Mouse (Mus musculus) embryonic facial prominence, embryonic 13.5 days (tissue): ENCODE data around the gene Kif2c. TPM values are rescaled to one million over a fixed set of nuclear protein-coding genes. Genes with fewer than 3 reads are reported as not detected.

Experiments used
- ATAC-seq: fragments of 200-750 bp; cut with Nextera tagmentation; 2 replicates; pipeline ENCODE4 v1.8.0; 2017; ENCODE audit warnings: low read depth; ENCODE audit not compliant: insufficient number of reproducible peaks, insufficient read depth, low FRiP score, low TSS enrichment
- H3K27ac ChIP-seq: fragments of 300-500 bp; sonication (generic); 2 replicates; pipeline ENCODE4 v1.5.1; 2015; ENCODE audit warnings: moderate library complexity, mild to moderate bottlenecking, inconsistent platforms
- H3K27me3 ChIP-seq: fragments of 300-500 bp; sonication (generic); 2 replicates; pipeline ENCODE4 v1.6.1; 2015; ENCODE audit warnings: mild to moderate bottlenecking, inconsistent platforms
- H3K36me3 ChIP-seq: fragments of 300-500 bp; sonication (generic); 2 replicates; pipeline ENCODE4 v1.6.1; 2015; ENCODE audit warnings: mild to moderate bottlenecking, inconsistent platforms
- H3K4me1 ChIP-seq: fragments of 300-500 bp; sonication (generic); 2 replicates; pipeline ENCODE4 v1.6.1; 2015; ENCODE audit warnings: inconsistent platforms
- H3K4me2 ChIP-seq: fragments of 300-500 bp; sonication (generic); 2 replicates; pipeline ENCODE4 v1.6.1; 2015; ENCODE audit warnings: moderate library complexity, mild to moderate bottlenecking, inconsistent platforms
- H3K4me3 ChIP-seq: fragments of 300-500 bp; sonication (generic); 2 replicates; pipeline ENCODE4 v1.5.1; 2015; ENCODE audit warnings: mild to moderate bottlenecking, inconsistent platforms
- H3K9ac ChIP-seq: fragments of 300-500 bp; sonication (generic); 2 replicates; pipeline ENCODE4 v1.6.1; 2015; ENCODE audit warnings: mild to moderate bottlenecking, inconsistent platforms
- H3K9me3 ChIP-seq: fragments of 300-500 bp; sonication (generic); 2 replicates; pipeline ENCODE4 v1.6.1; 2016; ENCODE audit warnings: inconsistent platforms
- WGBS: fragments of 180-500 bp; shearing (Covaris S2); methylation state at CpG from one replicate; pipeline ENCODE4 v1.1.7; 2015; ENCODE audit warnings: mixed read lengths; 5-methylcytosine and 5-hydroxymethylcytosine counted together
- polyA plus RNA-seq: library from polyadenylated mRNA; unstranded; fragments of >200 nt; fragmentation: Nextera tagmentation; extraction: Ambion mirVana; gene quantifications from 2 replicates; pipeline ENCODE4 v1.2.1, GENCODE M21; 2015

Gene Kif2c
- polyA plus RNA-seq, 1 experiment from 2014 or later, result 73.4 TPM

GRCm38 (mm10) chr4:117148047-117148713, 34.3 kb downstream of the Kif2c start:
- Histone ChIP-seq H3K9ac (no peak overlapping the region), H3K9me3 (no peaks in the 10 kb centered on the region), H3K4me1 (peaks cover 3% of the 10 kb centered on the region; the same call in 1 of the 2 replicates), H3K4me2 (no peak overlapping the region), H3K27me3 (no peaks in the 10 kb centered on the region), H3K36me3 (peaks cover 43% of the 10 kb centered on the region), H3K27ac (no peak overlapping the region), H3K4me3 (no peak overlapping the region)
- ATAC-seq, result no peak
- WGBS, result 85% methylated on average over 18 of the region's 18 CpGs

GRCm38 (mm10) chr4:117146176-117146575, 36.3 kb downstream of the Kif2c start:
- Histone ChIP-seq H3K9me3 (no peaks in the 10 kb centered on the region), H3K9ac (no peak overlapping the region), H3K27me3 (no peaks in the 10 kb centered on the region), H3K27ac (no peak overlapping the region), H3K4me1 (no peaks in the 10 kb centered on the region), H3K4me2 (no peak overlapping the region), H3K4me3 (no peak overlapping the region), H3K36me3 (peaks cover 25% of the 10 kb centered on the region)
- no peak for ATAC-seq
- WGBS, result 32% methylated on average over 15 of the region's 15 CpGs

DNA sequence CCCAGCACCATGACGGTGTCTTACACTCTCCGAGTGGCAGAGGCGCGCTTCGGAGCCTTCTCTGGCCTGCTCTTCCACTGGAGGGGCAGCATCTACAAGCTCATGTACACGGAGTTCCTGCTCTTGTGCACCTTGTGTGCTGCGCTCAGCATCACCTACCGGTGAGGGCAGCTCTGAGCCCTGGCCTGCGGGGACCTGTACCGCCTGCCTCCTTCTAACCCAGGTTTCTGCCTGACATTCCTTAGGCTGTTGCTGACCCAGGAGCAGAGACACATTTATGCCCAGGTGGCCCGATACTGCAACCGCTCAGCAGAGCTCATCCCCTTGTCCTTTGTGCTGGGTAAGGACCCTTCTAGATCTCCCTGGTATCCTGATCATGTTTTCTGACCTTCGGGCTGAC, 37.2 kb downstream of the Kif2c start:
- 95% methylated on average over 13 of the region's 13 CpGs for WGBS
- Histone ChIP-seq H3K4me2 (no peak overlapping the region), H3K9ac (no peak overlapping the region), H3K9me3 (no peaks in the 10 kb centered on the region), H3K4me1 (no peaks in the 10 kb centered on the region), H3K27me3 (no peaks in the 10 kb centered on the region), H3K36me3 (peaks cover 16% of the 10 kb centered on the region), H3K27ac (no peak overlapping the region), H3K4me3 (no peak overlapping the region)
- no peak for ATAC-seq

DNA sequence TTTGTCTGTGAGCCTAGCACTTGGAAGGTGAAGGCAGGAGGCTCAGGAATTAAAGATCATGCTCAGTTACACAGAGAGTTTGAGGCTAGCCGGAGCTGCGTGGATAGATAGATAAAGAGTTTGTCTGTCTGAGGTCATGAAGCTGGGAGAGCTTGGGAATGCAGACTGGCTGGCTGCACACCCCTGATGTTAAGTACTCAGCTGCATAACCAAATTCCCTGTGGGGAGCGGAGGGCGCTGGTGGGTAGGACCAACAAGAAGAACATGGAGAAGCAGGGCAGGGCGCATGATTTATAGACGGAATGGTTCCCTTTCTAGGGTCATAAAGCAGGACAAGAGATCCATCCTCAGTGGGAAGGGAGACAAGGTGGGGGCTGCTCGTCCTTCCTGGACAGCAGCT, 39.4 kb downstream of the Kif2c start:
- no peak for ATAC-seq
- 63% methylated on average over 7 of the region's 7 CpGs for WGBS
- no peak overlapping the region for H3K4me2 ChIP-seq

DNA sequence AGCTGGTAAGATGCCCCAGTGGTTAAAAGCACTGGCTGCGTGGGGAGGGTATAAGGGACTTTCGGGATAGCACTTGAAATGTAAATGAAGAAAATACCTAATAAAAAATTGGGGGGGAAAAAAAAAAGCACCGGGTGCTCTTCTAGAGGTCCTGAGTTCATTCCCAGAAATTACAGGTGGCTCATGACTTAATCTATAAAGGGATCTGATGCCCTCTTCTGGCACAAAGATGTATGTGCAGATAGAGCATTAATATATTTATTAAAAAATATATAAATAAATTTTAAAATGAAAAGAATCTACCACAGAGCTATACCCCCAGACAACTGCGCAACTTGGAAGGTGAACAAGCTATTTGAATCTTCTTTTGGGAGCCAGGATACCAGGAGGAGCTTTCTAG, 41.8 kb downstream of the Kif2c start:
- Histone ChIP-seq H3K27ac (no peak overlapping the region), H3K9ac (no peak overlapping the region), H3K4me2 (no peak overlapping the region), H3K4me1 (no peaks in the 10 kb centered on the region), H3K4me3 (no peak overlapping the region), H3K9me3 (no peaks in the 10 kb centered on the region), H3K27me3 (0 out of 2 replicates have a peak, but pooled peaks cover 3% of the 10 kb centered on the region), H3K36me3 (no peaks in the 10 kb centered on the region)
- WGBS, result 31% methylated on average over 4 of the region's 4 CpGs
- no peak for ATAC-seq

More for the DNA sequence above, 39.4 kb downstream of the Kif2c start:
- Histone ChIP-seq H3K36me3 (no peaks in the 10 kb centered on the region), H3K9ac (no peak overlapping the region), H3K27me3 (no peaks in the 10 kb centered on the region), H3K27ac (no peak overlapping the region), H3K9me3 (no peaks in the 10 kb centered on the region), H3K4me1 (no peaks in the 10 kb centered on the region), H3K4me3 (no peak overlapping the region)

DNA sequence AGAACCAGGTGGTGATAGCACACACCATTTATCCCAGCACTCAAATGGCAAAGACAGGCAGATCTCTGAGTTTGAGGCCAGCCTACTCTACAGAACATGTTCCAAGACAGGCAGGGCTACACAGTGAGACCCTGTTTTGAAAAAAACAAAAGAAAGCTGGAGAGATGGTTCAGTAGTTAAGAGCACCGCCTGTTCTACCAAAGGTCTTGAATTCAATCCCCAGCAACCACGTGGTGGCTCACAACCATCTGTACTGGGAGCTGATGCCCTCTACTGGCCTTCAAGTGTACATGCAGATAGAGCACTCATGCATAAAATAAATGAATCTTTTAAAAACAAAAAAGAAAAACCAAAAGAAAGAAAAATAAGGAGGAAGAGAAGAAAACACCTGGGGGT, 43.2 kb downstream of the Kif2c start:
- H3K4me2 ChIP-seq, result no peak overlapping the region
- H3K27ac ChIP-seq, result no peak overlapping the region
- H3K4me1 ChIP-seq, result peaks cover 2% of the 10 kb centered on the region
- H3K27me3 ChIP-seq, result peaks cover 3% of the 10 kb centered on the region; the same call in 1 of the 2 replicates
- ATAC-seq, result no peak
- H3K9ac ChIP-seq, result no peak overlapping the region
- WGBS, result 2% methylated on average over 2 of the region's 2 CpGs
- no peak overlapping the region for H3K4me3 ChIP-seq
- no peaks in the 10 kb centered on the region for H3K36me3 ChIP-seq
- no peaks in the 10 kb centered on the region for H3K9me3 ChIP-seq

DNA sequence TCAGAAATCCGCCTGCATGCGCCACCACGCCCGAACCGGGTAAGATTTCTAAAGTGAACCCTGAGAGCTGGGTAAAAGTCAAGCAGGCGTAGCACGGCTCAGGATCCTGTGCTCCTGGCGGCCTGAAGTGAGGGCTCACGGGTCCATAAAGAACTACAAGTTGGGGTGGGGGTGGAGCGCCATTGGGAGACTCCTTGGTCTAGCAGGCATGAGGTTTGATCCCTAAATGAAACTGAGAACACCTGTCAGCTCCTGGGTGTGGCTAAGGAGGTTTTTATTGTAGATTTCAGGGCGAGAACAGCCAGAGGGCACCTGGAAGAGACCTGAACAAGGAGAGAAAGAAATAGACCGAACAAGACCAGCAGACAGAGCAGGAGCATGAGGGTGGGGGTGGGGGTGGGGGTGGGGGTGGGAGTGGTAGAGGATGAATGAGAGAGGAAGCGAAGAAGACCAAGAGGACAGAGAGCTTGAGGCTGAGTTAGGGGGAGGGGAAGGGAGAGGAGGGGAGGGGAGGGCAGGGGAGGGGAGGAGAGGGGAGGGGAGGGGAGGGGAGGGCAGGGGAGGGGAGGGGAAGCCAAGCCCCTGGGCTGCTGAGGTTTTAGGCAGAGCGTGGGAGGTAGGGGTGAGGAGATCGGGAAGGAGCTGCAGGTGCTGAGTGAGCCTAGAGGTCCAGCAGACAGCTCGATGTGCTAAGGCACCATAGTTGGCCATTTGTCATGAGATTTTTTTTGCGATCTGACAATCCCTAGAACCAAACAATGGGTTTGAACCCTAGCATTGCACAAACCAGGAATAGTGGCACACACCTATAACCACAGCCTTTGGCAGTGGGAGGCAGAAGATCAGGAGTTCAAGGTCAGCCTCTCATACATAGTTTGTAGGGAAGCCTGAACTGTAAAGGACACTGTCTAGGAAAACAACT, 43.9 kb downstream of the Kif2c start:
- ATAC-seq, result no peak
- H3K4me3 ChIP-seq, result no peak overlapping the region
- H3K36me3 ChIP-seq, result no peaks in the 10 kb centered on the region
- H3K4me2 ChIP-seq, result no peak overlapping the region
- no peak overlapping the region for H3K27ac ChIP-seq
- peaks cover 3% of the 10 kb centered on the region; the same call in 1 of the 2 replicates for H3K27me3 ChIP-seq
- H3K4me1 ChIP-seq, result peaks cover 4% of the 10 kb centered on the region
- WGBS, result 63% methylated on average over 16 of the region's 17 CpGs
- no peaks in the 10 kb centered on the region for H3K9me3 ChIP-seq
- no peak overlapping the region for H3K9ac ChIP-seq

DNA sequence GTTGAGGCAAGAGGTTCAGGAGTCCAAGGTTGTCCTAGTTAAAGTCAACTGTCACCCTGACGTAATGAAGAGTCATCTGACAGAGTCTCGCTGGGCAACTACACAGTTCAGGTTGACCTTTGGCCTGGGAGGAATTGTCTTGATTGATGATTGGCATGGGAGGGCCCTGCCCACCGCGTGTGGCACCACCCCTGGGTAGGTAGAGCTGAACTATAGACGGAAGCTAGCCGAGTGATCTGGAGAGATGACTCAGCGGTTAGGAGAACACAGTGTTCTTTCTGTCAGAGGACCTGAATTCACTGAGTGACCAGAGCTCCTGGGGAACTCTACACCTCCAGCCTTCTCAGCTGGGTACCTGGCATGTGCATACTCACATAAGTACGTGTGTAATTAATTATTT, 46.4 kb downstream of the Kif2c start:
- Histone ChIP-seq H3K4me2 (no peak overlapping the region), H3K36me3 (no peaks in the 10 kb centered on the region), H3K9ac (no peak overlapping the region), H3K4me3 (no peak overlapping the region), H3K27me3 (peaks cover 27% of the 10 kb centered on the region), H3K27ac (no peak overlapping the region), H3K4me1 (peaks cover 15% of the 10 kb centered on the region), H3K9me3 (no peaks in the 10 kb centered on the region)
- no peak for ATAC-seq
- 20% methylated on average over 8 of the region's 8 CpGs for WGBS

- H3K4me2 ChIP-seq, result no peak overlapping the region
- 30% methylated on average over 2 of the region's 2 CpGs for WGBS
Measured at GRCm38 (mm10) chr4:117134601-117134995, 47.8 kb downstream of the Kif2c start.

DNA sequence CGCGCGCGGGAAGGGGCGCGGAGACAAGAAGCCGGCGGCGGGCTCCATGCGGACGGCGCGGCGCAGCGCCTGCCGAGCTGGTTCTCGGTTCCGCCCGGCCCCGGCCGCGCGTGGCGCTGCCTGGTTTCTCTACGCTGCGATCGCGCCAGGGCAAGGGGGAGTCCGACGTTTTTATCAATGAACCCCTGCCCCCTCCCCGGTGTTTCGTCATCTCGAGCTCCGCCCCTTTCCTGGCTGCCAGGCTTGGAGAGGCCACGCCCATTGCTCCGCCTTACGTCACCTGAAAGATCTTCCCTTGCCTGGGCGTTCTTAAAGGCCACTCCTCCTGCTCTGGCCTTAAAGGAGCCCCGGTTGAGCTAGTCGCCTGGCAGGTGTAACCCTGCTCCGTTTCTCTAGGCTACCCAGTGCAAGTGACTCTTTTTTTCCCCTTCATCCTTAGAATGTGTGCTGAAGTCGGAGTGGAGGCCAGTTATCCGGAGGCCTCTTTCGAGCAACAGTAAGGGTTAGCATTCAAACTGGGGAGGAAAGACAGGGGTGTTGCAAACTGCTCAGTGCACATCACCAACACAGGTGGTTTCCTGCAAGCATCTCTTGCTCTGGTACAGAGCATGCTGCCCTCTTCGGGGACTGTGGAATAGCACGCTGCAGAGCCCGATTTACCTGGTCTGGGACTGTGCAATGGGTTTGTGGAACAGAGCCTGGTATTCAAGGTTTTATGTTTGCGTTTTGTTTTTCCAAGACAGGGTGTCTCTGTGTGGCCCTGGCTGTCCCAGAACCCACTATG, 48.4 kb downstream of the Kif2c start, which contains the start of gene Plk3:
Plk3 (minus strand) TSS at position 147 of the 784 bp plus-strand sequence.
- Histone ChIP-seq H3K4me1 (peaks cover 15% of the 10 kb centered on the region), H3K36me3 (peaks cover 7% of the 10 kb centered on the region; the same call in 1 of the 2 replicates), H3K9ac (peak within 1 kb of the TSS; percentile 84), H3K27ac (no peak within 1 kb of the TSS), H3K27me3 (peaks cover 30% of the 10 kb centered on the region), H3K9me3 (no peaks in the 10 kb centered on the region), H3K4me3 (peak within 1 kb of the TSS; percentile 76), H3K4me2 (peak within 1 kb of the TSS; percentile 97)
- peak; percentile 82 for ATAC-seq
- WGBS, result 2% methylated on average over 39 of the region's 48 CpGs

More at GRCm38 (mm10) chr4:117134601-117134995, 47.8 kb downstream of the Kif2c start:
- no peak overlapping the region for H3K9ac ChIP-seq
- peaks cover 15% of the 10 kb centered on the region for H3K4me1 ChIP-seq
- peaks cover 5% of the 10 kb centered on the region; the same call in 1 of the 2 replicates for H3K36me3 ChIP-seq
- ATAC-seq, result no peak
- no peaks in the 10 kb centered on the region for H3K9me3 ChIP-seq
- 0 out of 2 replicates have a peak overlapping the region, but pooled peaks have one; percentile 76 for H3K4me3 ChIP-seq
- H3K27ac ChIP-seq, result no peak overlapping the region
- peaks cover 30% of the 10 kb centered on the region for H3K27me3 ChIP-seq

GRCm38 (mm10) chr4:117133366-117133796, 49.1 kb downstream of the Kif2c start:
- H3K4me1 ChIP-seq, result peaks cover 15% of the 10 kb centered on the region
- peaks cover 30% of the 10 kb centered on the region for H3K27me3 ChIP-seq
- peak; percentile 53; the same call in 1 of the 2 replicates for ATAC-seq
- peaks cover 13% of the 10 kb centered on the region for H3K36me3 ChIP-seq
- no peaks in the 10 kb centered on the region for H3K9me3 ChIP-seq
- no peak overlapping the region for H3K27ac ChIP-seq
- peak overlapping the region; percentile 76 for H3K4me3 ChIP-seq
- H3K9ac ChIP-seq, result peak overlapping the region; percentile 84
- H3K4me2 ChIP-seq, result peak overlapping the region; percentile 97
- under 1% methylated on average over 42 of the region's 42 CpGs for WGBS
